Mouse (Mus musculus) cerebellum, postnatal 10 days (tissue): ENCODE measurements around the gene Cep126.

Experiments used
- DNase-seq, 2 experiments: peaks; one replicate each; pipeline ENCODE4 v3.0.0; 2021; ENCODE audit warnings: mixed read lengths in 2 of 2

Cep126 gene

GRCm38 (mm10) chr9:8134117-8134574 is at the start of gene Cep126:
Cep126 (minus strand) TSS chr9:8134294.
- peak; percentile 92 to 94 for DNase-seq

- DNase-seq: no peak
These were observed 45.5 kb upstream of the Cep126 start for GRCm38 (mm10) chr9:8179554-8179953.

DNA sequence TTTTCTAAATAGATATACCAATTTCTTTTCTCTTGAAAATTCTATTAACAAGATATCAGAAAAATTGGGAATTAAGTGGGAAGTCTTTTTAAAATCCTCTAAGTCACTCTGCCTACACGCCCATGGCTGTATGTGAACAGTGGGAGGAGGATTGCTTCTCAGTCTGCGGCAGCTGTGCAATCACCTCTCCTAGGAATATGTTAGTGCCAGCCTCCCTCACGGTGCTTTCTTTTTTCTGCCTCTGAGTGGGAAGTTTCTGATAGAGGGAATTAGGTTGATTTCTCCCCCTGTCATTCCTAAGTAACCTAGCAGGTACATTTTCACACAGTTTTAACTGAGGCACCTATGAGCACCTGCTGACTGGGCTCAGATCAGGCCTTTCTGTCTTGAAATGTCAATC is 43.0 kb upstream of the Cep126 start:
- DNase-seq: no peak

- no peak for DNase-seq
These were observed 22.9 kb upstream of the Cep126 start for GRCm38 (mm10) chr9:8157011-8157410.

DNA sequence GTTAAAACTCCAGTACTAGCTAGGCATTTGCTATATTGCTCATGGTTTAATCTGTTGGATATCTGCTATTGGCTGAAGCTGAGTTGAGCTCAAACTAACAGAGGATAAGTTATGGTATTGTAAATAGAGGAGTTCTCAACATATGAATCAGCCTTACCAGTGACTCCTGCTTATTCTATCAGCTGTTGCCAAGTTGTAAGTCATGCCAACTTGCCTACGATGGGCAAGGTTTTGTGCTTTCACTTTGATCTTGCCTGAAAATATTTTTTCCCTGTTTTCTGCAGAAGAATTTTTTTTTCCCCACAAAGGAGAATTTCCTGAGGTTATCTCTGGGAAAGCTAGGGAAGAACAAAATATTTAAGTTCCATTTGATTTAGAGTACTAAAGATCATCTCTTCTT is 5.4 kb upstream of the Cep126 start:
- DNase-seq: no peak

DNA sequence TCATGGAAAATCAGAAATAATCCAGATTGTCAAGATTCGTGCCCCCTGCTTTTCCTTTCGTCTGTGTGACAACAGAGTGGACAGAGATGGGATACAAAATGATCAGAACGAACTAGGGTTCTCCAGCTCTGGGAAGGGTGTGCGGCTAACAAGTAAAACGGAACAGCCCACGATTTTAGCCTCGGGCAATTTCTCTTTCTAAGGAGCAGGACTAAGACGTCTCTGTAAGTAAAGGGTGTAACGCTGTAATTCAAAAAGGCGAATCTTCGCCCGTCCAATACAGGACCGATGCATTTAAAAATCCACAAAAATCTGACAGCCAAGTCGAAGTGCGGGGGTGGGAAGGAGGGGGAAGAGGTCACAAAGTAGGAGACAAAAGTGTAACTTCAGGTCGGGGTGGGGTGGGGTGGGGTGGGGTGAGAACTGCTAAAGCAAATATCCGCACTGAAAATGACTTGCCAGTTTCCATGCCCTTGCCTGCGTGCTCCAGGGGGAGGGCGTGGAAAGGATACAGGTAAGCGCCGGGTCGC is 443 bp downstream of the Cep126 start:
- DNase-seq: no peak

DNA sequence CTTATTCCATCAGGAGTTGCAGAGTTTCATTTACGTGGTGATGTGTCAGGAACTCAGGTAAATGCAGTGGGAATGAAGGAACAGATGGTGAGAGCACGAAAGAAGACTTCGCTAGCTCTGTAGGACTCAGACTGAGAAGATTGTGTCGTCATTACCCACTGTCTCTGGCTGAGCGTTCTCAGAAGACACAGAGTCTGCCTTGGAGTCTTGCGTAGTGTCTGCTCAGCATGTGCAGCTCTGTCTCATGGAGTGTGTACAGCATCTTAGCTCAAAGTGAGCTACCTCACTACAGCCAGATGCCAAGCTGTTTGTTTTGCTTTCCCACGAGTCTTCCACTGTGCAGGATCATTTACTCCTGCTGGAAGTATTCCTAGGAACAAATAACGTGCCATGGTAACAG is 10.6 kb downstream of the Cep126 start:
- DNase-seq: no peak

GRCm38 (mm10) chr9:8114516-8114915 is 19.6 kb downstream of the Cep126 start:
- DNase-seq: no peak

DNA sequence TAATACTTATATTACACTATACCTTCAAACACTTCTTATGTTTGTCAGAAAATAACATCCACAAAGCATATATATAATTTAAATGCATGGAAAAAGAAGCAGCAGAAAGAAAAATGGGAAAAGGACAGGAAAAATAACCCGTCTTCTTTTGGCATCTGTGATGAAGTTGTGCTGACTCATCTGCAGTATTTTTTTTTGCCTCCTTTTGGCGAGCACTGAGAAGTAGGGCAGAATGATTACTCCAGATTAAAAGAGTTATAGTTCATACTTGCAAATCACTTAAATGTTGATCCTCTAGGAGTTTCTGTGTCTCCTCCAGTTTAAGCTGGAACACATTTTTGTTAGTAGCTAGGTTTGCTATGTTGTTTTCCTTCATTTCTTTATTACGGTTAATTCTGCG is 31.0 kb downstream of the Cep126 start:
- no peak for DNase-seq

DNA sequence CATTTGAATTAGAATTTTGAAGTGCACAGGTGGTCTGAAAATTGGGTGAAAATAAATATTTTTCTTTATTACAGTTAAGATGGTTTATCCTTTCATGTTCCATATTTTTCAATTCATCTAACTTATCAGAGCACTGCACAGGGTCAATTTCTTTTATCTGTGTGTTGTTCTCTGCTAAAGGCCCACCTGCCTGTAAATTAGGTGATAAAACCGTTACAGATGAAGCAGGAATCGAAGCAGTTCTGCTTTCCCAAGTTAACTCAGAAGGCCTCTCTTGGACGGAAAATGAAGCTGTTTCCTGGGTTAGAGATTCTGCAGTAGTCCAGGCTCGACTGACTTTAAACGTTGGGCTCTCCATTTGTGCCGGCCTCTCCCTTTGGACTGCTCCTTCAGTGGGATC is 33.1 kb downstream of the Cep126 start:
- no peak for DNase-seq

- no peak for DNase-seq
These were observed 55.2 kb downstream of the Cep126 start for GRCm38 (mm10) chr9:8078882-8079281.

DNA sequence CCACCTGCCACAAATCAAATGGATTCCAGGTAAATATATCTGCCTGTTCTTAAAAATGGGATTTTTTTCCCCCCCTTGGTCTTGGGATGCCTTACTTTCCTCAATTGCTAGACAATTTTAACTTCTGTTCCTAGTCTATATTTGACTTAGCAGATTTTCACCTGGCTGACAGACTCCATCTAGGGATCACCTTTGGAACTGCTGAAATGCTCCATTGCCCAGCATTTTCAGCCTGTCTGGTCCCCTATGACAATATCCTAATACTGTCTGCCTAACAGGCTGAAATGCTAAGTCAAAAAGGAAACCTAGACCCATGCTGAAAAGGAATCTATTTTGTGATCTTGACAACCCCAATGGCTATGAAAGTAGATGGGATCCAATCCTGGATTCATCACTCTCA is 59.7 kb downstream of the Cep126 start:
- peak; percentile 42 to 53 for DNase-seq

DNA sequence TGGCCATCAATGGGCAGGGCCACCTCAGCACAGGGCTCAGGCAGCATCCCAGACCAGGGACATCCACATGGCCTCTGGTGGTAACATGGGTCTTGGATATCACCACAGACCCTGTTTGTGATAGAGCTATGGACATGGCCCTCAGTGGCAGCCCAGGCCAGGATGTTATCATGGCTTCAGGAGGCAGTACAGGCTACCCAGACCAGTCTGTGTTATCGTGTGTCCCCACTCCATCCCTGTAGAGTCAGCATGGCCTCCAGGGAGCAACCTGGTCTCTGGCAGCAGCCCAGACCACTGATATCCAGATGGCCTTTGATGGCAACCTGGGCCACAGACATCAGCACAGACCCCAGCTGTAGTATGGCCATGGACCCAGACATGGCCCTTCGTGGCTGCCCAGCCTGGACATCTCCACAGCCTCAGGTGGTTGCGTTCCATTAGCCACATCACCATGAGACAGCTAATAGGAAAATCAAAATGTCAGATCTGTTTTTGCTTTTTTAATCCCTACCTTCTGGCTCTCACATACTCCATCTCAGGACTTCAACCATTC is 60.8 kb downstream of the Cep126 start:
- no peak for DNase-seq

DNA sequence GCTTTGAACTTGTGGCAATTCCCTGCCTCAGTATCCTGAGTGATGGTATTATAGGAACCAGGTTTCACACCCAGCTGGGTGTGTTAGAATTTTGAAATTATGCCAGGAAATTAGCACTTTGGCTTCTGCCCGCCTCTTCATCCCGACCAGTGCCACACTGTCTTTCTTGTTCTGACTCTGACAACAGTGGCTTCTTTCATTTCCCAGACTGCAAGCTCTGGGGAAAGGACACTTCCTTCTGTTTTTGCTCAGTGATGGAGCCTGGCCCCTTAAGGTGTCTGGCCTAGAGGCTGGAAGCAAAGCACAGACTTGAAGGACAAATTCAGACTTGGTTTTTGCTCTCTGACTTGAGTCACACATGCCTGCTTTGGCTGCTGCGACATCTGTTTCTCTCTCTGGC is 74.5 kb downstream of the Cep126 start:
- DNase-seq: peak; percentile 9 to 12

GRCm38 (mm10) chr9:8054831-8055230 is 79.3 kb downstream of the Cep126 start:
- no peak for DNase-seq

DNA sequence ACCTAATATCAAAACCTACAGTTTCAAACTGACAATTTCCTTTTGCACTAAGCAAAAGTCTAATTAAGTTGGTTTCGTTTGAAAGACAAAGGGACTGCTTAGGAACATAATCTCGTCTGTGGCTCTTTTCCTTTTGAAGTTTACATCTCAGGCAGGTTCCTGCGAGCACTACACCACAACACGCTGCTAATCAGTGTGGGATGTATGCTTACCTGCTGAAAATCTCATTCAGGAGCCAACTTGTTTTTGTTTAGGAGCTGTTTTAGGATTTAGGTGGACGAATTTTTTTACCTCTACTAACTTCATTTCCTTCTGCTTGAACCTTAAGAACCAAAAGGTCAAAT is 91.1 kb downstream of the Cep126 start:
- no peak for DNase-seq

DNA sequence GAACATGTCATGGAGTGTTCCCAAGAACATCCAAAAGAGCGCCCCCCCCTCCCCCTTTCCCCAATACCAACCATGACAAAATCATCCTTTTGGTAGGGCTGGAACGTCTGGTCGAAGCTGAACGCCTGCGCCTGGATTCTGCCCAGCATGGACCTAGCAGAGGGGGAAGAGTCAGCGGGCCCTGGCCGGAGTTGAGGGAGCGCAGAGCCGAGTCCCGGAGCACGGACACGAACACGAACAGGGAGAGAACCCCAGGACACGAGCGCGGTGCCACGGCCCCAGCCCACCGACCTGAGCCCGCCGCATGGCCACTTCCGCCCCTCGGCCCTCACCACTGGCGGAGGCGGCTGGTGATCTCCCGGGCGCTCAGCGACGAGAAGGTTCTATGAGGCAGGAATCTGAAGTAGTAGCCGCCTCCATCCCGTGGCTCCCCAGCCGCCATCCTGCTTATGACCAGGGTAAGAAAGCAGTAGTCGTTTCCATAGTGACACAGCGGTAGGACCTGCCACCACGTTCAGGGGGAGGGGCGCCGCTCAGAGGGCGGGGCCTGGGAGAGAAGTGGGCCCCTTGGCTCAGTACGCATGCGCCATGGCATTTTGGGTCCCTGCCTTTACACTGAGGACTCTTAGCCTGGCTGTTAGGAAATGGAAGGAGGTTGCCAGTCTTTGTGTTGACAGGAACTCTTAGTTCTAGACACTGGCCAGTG is 91.6 kb downstream of the Cep126 start, which contains the start of gene Cfap300:
TSS of gene Cfap300 (minus strand) at position 486 of the 706 bp plus-strand sequence.
- peak; percentile 99 for DNase-seq

- no peak for DNase-seq
These were observed 98.5 kb downstream of the Cep126 start for GRCm38 (mm10) chr9:8035546-8035945.

DNA sequence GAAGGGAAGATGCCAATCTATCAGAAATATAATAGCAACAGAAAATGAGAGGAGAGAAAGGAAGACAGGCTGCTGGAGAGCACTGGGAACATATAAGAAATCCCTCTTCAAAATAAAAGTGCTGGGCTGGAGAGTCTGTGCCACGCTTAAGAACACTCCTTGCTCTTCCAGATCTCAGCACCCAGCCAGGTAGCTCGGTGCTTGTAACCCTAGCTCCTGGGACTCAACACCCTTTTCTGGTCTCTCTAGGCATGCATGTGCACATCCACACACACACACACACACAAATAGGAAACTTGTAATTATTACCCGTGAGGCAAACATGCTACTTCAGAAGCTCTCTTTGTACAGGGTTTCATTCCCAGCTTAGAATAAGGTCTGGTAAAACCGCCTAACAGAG is 99.0 kb downstream of the Cep126 start:
- DNase-seq: no peak

DNA sequence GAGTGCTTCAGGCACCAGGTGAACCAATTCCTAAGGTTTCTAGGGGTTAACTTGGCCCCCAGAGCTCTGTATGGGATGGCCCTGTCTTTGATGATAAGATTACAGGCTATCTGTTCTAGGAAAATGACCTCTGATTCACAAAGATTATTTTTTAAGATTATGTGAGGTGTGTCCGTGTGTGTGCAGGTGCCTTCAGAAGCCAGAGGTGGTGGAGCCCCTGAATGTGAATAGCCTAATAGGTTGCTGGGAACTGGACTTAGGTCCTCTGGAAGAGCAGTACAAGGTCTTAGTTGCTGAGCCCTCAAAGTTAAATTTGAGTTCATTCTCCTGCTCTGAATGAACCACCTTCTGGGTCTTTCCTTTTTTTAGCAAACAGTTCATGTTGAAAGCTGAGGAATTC is 100.0 kb downstream of the Cep126 start:
- DNase-seq: no peak

DNA sequence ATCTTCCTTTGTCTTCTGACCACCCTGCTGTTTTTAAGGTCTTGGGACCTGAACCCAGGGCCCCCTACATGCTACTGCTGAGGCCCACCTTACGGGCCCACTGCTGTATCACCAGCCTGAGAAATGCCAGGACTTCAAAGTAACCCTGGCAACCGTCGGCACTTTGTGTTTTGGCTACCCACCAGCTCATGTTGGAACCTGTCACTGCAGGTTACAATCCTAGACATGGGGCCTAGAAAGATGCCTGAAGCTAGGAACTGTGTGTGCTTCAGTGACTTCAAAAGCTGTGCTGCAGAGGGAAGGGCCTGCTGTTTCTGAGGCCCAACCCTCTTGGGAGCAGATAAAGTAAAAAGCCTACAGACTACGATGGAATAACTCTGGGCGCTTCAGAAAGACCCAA is 101.2 kb downstream of the Cep126 start:
- DNase-seq: peak; percentile 53 to 65
